In genomic region chr2:30251417-30252104, GRCm38 (mm10) we compare ENCODE assay signal across 10 mouse cellular contexts. TPM values are rescaled to one million over a fixed set of nuclear protein-coding genes. Genes with fewer than 3 reads are reported as not detected.
DNase-seq lines count a peak whose midpoint lies in the region; ATAC-seq and TF ChIP-seq lines count a peak whose summit lies in the region.
"Had no signal": no experiment of that assay in that cellular context is flagged by ENCODE, and none has a peak within 500 bp of the region (broad histone marks: within the 10 kb centered on the region; RNA-seq: fewer than 3 reads in every experiment).

No protein-coding gene starts in this region.

- no peaks in the 10 kb centered on the region for H3K9me3 ChIP-seq in forebrain, embryonic 12.5 days
- H3K9me3 ChIP-seq in forebrain, embryonic 11.5 days (ENCODE audit: control insufficient read depth, low read length) = no peaks in the 10 kb centered on the region
- H3K9me3 ChIP-seq in E14TG2a.4 (ENCODE audit: low read length) = no peaks in the 10 kb centered on the region
- H3K9me3 ChIP-seq in heart, embryonic 13.5 days = no peaks in the 10 kb centered on the region
- H3K9me3 ChIP-seq in liver, postnatal 0 days (ENCODE audit: low read length) = no peaks in the 10 kb centered on the region
- H3K9me3 ChIP-seq in stomach, embryonic 14.5 days (ENCODE audit: control insufficient read depth, low read depth, low read length) = no peaks in the 10 kb centered on the region
- no peaks in the 10 kb centered on the region for H3K9me3 ChIP-seq in midbrain, embryonic 13.5 days
- no peaks in the 10 kb centered on the region for H3K9me3 ChIP-seq in forebrain, embryonic 15.5 days
- H3K9me3 ChIP-seq: limb, embryonic 13.5 days had no signal

- no peak for ATAC-seq in forebrain, embryonic 12.5 days (ENCODE audit: low FRiP score)
- no peak for ATAC-seq in forebrain, embryonic 11.5 days (replicated peaks; ENCODE audit: low FRiP score)
- ATAC-seq in heart, embryonic 13.5 days (ENCODE audit: extremely low read depth, insufficient number of reproducible peaks, low FRiP score, low TSS enrichment) = 0 out of 2 replicates have a peak, but pooled peaks have one; percentile 14
- peak; percentile 64 for ATAC-seq in liver, postnatal 0 days
- ATAC-seq in stomach, embryonic 14.5 days (ENCODE audit: insufficient number of reproducible peaks, insufficient read depth, low FRiP score, low read depth) = peak; percentile 96
- ATAC-seq in midbrain, embryonic 13.5 days = no peak
- ATAC-seq in forebrain, embryonic 15.5 days (replicated peaks) = no peak
- ATAC-seq: Patski had no signal

- H3K27ac ChIP-seq in forebrain, embryonic 12.5 days = 0 out of 2 replicates have a peak overlapping the region, but pooled peaks have one; percentile 15
- H3K27ac ChIP-seq in forebrain, embryonic 11.5 days (ENCODE audit: low read depth, low read length) = no peak overlapping the region
- peak overlapping the region; percentile 60 for H3K27ac ChIP-seq in heart, embryonic 13.5 days (replicated peaks)
- H3K27ac ChIP-seq in liver, postnatal 0 days (ENCODE audit: low read depth) = peak overlapping the region; percentile 24; the same call in 1 of the 2 replicates
- peak overlapping the region; percentile 70 for H3K27ac ChIP-seq in stomach, embryonic 14.5 days (ENCODE audit: low read length)
- H3K27ac ChIP-seq in midbrain, embryonic 13.5 days = no peak overlapping the region
- no peak overlapping the region for H3K27ac ChIP-seq in forebrain, embryonic 15.5 days (replicated peaks)
- H3K27ac ChIP-seq: limb, embryonic 13.5 days had no signal

- WGBS in forebrain, embryonic 12.5 days = 89% methylated on average over 5 of the region's 5 CpGs
- WGBS in forebrain, embryonic 11.5 days = 85% methylated on average over 5 of the region's 5 CpGs
- 55% methylated on average over 5 of the region's 5 CpGs for WGBS in heart, embryonic 13.5 days
- WGBS in liver, postnatal 0 days (ENCODE audit: insufficient replicate concordance) = 47% methylated on average over 5 of the region's 5 CpGs
- WGBS in stomach, embryonic 14.5 days = 67% methylated on average over 5 of the region's 5 CpGs
- 90% methylated on average over 5 of the region's 5 CpGs for WGBS in midbrain, embryonic 13.5 days
- WGBS in forebrain, embryonic 15.5 days = 88% methylated on average over 5 of the region's 5 CpGs

- H3K4me2 ChIP-seq in forebrain, embryonic 12.5 days = no peak overlapping the region
- no peak overlapping the region for H3K4me2 ChIP-seq in forebrain, embryonic 11.5 days (ENCODE audit: low read depth, low read length, severe bottlenecking)
- no peak overlapping the region for H3K4me2 ChIP-seq in heart, embryonic 13.5 days
- no peak overlapping the region for H3K4me2 ChIP-seq in liver, postnatal 0 days (ENCODE audit: low read depth, low read length)
- no peak overlapping the region for H3K4me2 ChIP-seq in stomach, embryonic 14.5 days (replicated peaks; ENCODE audit: low read depth, low read length)
- H3K4me2 ChIP-seq in midbrain, embryonic 13.5 days (replicated peaks) = no peak overlapping the region
- no peak overlapping the region for H3K4me2 ChIP-seq in forebrain, embryonic 15.5 days (replicated peaks)
- H3K4me2 ChIP-seq: limb, embryonic 13.5 days had no signal

- H3K4me3 ChIP-seq in forebrain, embryonic 12.5 days (replicated peaks) = no peak overlapping the region
- no peak overlapping the region for H3K4me3 ChIP-seq in forebrain, embryonic 11.5 days (ENCODE audit: low read depth, low read length)
- H3K4me3 ChIP-seq in E14TG2a.4 (replicated peaks; ENCODE audit: low read length) = peak overlapping the region; percentile 39; the same call in 1 of the 2 replicates
- no peak overlapping the region for H3K4me3 ChIP-seq in heart, embryonic 13.5 days
- no peak overlapping the region for H3K4me3 ChIP-seq in liver, postnatal 0 days (ENCODE audit: low read depth, low read length)
- H3K4me3 ChIP-seq in stomach, embryonic 14.5 days (ENCODE audit: low read depth, low read length) = no peak overlapping the region
- H3K4me3 ChIP-seq in midbrain, embryonic 13.5 days (replicated peaks) = no peak overlapping the region
- H3K4me3 ChIP-seq in forebrain, embryonic 15.5 days = no peak overlapping the region
- H3K4me3 ChIP-seq: limb, embryonic 13.5 days had no signal

- no peak overlapping the region for H3K9ac ChIP-seq in forebrain, embryonic 12.5 days
- H3K9ac ChIP-seq in forebrain, embryonic 11.5 days (ENCODE audit: low read length) = no peak overlapping the region
- peak overlapping the region; percentile 1 for H3K9ac ChIP-seq in heart, embryonic 13.5 days
- no peak overlapping the region for H3K9ac ChIP-seq in liver, postnatal 0 days (replicated peaks)
- H3K9ac ChIP-seq in stomach, embryonic 14.5 days (replicated peaks; ENCODE audit: low read depth, low read length) = no peak overlapping the region
- H3K9ac ChIP-seq in midbrain, embryonic 13.5 days (replicated peaks) = no peak overlapping the region
- H3K9ac ChIP-seq in forebrain, embryonic 15.5 days (replicated peaks) = no peak overlapping the region
- H3K9ac ChIP-seq: limb, embryonic 13.5 days had no signal

- H3K36me3 ChIP-seq in forebrain, embryonic 12.5 days (replicated peaks) = peaks cover 76% of the 10 kb centered on the region
- peaks cover 11% of the 10 kb centered on the region for H3K36me3 ChIP-seq in forebrain, embryonic 11.5 days (ENCODE audit: control insufficient read depth, insufficient read depth, low read length)
- H3K36me3 ChIP-seq in E14TG2a.4 (ENCODE audit: insufficient read depth, low read length) = peaks cover 45% of the 10 kb centered on the region
- peaks cover 80% of the 10 kb centered on the region for H3K36me3 ChIP-seq in heart, embryonic 13.5 days
- H3K36me3 ChIP-seq in liver, postnatal 0 days (replicated peaks; ENCODE audit: insufficient read depth, low read length) = peaks cover 50% of the 10 kb centered on the region
- H3K36me3 ChIP-seq in stomach, embryonic 14.5 days (ENCODE audit: control insufficient read depth, insufficient read depth, low read length) = peaks cover 38% of the 10 kb centered on the region
- peaks cover 89% of the 10 kb centered on the region for H3K36me3 ChIP-seq in midbrain, embryonic 13.5 days
- H3K36me3 ChIP-seq in forebrain, embryonic 15.5 days = peaks cover 37% of the 10 kb centered on the region

- TF ChIP-seq CTCF in E14TG2a.4 (conservative IDR thresholded peaks at IDR 0.05; ENCODE audit: low read length) = no peak
- TF ChIP-seq CTCF in liver, postnatal 0 days (IDR thresholded peaks at IDR 0.05; ENCODE audit: low read depth) = no peak

- no peaks in the 10 kb centered on the region for H3K27me3 ChIP-seq in forebrain, embryonic 12.5 days
- no peaks in the 10 kb centered on the region for H3K27me3 ChIP-seq in forebrain, embryonic 11.5 days (ENCODE audit: control insufficient read depth, insufficient read depth, low read length)
- H3K27me3 ChIP-seq in E14TG2a.4 (ENCODE audit: insufficient read depth, low read length) = no peaks in the 10 kb centered on the region
- no peaks in the 10 kb centered on the region for H3K27me3 ChIP-seq in heart, embryonic 13.5 days (replicated peaks)
- no peaks in the 10 kb centered on the region for H3K27me3 ChIP-seq in liver, postnatal 0 days (ENCODE audit: insufficient read depth, low read length)
- no peaks in the 10 kb centered on the region for H3K27me3 ChIP-seq in stomach, embryonic 14.5 days (ENCODE audit: control insufficient read depth, insufficient read depth, low read length)
- H3K27me3 ChIP-seq in midbrain, embryonic 13.5 days = no peaks in the 10 kb centered on the region
- no peaks in the 10 kb centered on the region for H3K27me3 ChIP-seq in forebrain, embryonic 15.5 days
- H3K27me3 ChIP-seq: limb, embryonic 13.5 days; Patski had no signal

- no peak for DNase-seq in forebrain, embryonic 11.5 days (ENCODE audit: low spot score)
- DNase-seq in liver, postnatal 0 days = peak; percentile 68

- no peak for TF ChIP-seq EP300 in liver, postnatal 0 days (IDR thresholded peaks at IDR 0.05; ENCODE audit: low read depth)

- H3K4me1 ChIP-seq in forebrain, embryonic 12.5 days = peaks cover 4% of the 10 kb centered on the region; the same call in 1 of the 2 replicates
- H3K4me1 ChIP-seq in forebrain, embryonic 11.5 days (replicated peaks; ENCODE audit: control insufficient read depth, insufficient read depth, low read length) = no peaks in the 10 kb centered on the region
- H3K4me1 ChIP-seq in E14TG2a.4 (replicated peaks; ENCODE audit: low read depth, low read length) = peaks cover 78% of the 10 kb centered on the region
- peaks cover 32% of the 10 kb centered on the region for H3K4me1 ChIP-seq in heart, embryonic 13.5 days
- H3K4me1 ChIP-seq in liver, postnatal 0 days (ENCODE audit: insufficient read depth) = peaks cover 15% of the 10 kb centered on the region
- H3K4me1 ChIP-seq in stomach, embryonic 14.5 days (ENCODE audit: control insufficient read depth, insufficient read depth, low read length) = peaks cover 7% of the 10 kb centered on the region; the same call in 1 of the 2 replicates
- peaks cover 6% of the 10 kb centered on the region; the same call in 1 of the 2 replicates for H3K4me1 ChIP-seq in midbrain, embryonic 13.5 days (replicated peaks)
- no peaks in the 10 kb centered on the region for H3K4me1 ChIP-seq in forebrain, embryonic 15.5 days

RNA-seq across cellular contexts. Expression of gene Gm28035, which starts 11.2 kb away (rescaled TPM):
- polyA plus RNA-seq in forebrain, embryonic 12.5 days (2016; fragmentation: Nextera tagmentation; extraction: Ambion mirVana) = 0.29 and 0.64 TPM in 2 replicates
- polyA plus RNA-seq in forebrain, embryonic 11.5 days (2014; fragmentation: Nextera tagmentation; extraction: Ambion mirVana) = 0.20 and 0.28 TPM in 2 replicates
- 0.19 and 0.27 TPM in 2 replicates for polyA plus RNA-seq in heart, embryonic 13.5 days (2015; fragmentation: Nextera tagmentation; extraction: Ambion mirVana)
- polyA plus RNA-seq in liver, postnatal 0 days (2015; fragmentation: Nextera tagmentation; extraction: Ambion mirVana) = 0.14 and 0.18 TPM in 2 replicates
- 0.13 and 0.25 TPM in 2 replicates for polyA plus RNA-seq in stomach, embryonic 14.5 days (2014; fragmentation: Nextera tagmentation; extraction: Ambion mirVana)
- polyA plus RNA-seq in midbrain, embryonic 13.5 days (2015; fragmentation: Nextera tagmentation; extraction: Ambion mirVana) = 0.39 and 0.40 TPM in 2 replicates
- polyA plus RNA-seq in forebrain, embryonic 15.5 days (2015; fragmentation: Nextera tagmentation; extraction: Ambion mirVana) = 0.64 and 0.70 TPM in 2 replicates

RNA-seq across cellular contexts. Expression of gene Lrrc8a, which starts 14.0 kb away (rescaled TPM):
- 22.8 and 35.9 TPM in 2 replicates for polyA plus RNA-seq in forebrain, embryonic 12.5 days (2016; fragmentation: Nextera tagmentation; extraction: Ambion mirVana)
- 50.7 and 54.5 TPM in 2 replicates for polyA plus RNA-seq in forebrain, embryonic 11.5 days (2014; fragmentation: Nextera tagmentation; extraction: Ambion mirVana)
- 39.6 and 41.9 TPM in 2 replicates for polyA plus RNA-seq in heart, embryonic 13.5 days (2015; fragmentation: Nextera tagmentation; extraction: Ambion mirVana)
- polyA plus RNA-seq in liver, postnatal 0 days (2015; fragmentation: Nextera tagmentation; extraction: Ambion mirVana) = 18.6 and 20.3 TPM in 2 replicates
- 50.0 and 51.9 TPM in 2 replicates for polyA plus RNA-seq in stomach, embryonic 14.5 days (2014; fragmentation: Nextera tagmentation; extraction: Ambion mirVana)
- 61.6 and 62.2 TPM in 2 replicates for polyA plus RNA-seq in midbrain, embryonic 13.5 days (2015; fragmentation: Nextera tagmentation; extraction: Ambion mirVana)
- 57.6 and 58.2 TPM in 2 replicates for polyA plus RNA-seq in forebrain, embryonic 15.5 days (2015; fragmentation: Nextera tagmentation; extraction: Ambion mirVana)

RNA-seq across cellular contexts. Expression of gene Phyhd1, which starts 14.4 kb away (rescaled TPM):
- 5.0 and 5.4 TPM in 2 replicates for polyA plus RNA-seq in forebrain, embryonic 12.5 days (2016; fragmentation: Nextera tagmentation; extraction: Ambion mirVana)
- 3.8 and 3.9 TPM in 2 replicates for polyA plus RNA-seq in forebrain, embryonic 11.5 days (2014; fragmentation: Nextera tagmentation; extraction: Ambion mirVana)
- 7.0 and 8.2 TPM in 2 replicates for polyA plus RNA-seq in heart, embryonic 13.5 days (2015; fragmentation: Nextera tagmentation; extraction: Ambion mirVana)
- polyA plus RNA-seq in liver, postnatal 0 days (2015; fragmentation: Nextera tagmentation; extraction: Ambion mirVana) = 19.3 and 23.2 TPM in 2 replicates
- polyA plus RNA-seq in stomach, embryonic 14.5 days (2014; fragmentation: Nextera tagmentation; extraction: Ambion mirVana) = 16.2 and 17.6 TPM in 2 replicates
- 5.7 and 7.7 TPM in 2 replicates for polyA plus RNA-seq in midbrain, embryonic 13.5 days (2015; fragmentation: Nextera tagmentation; extraction: Ambion mirVana)
- polyA plus RNA-seq in forebrain, embryonic 15.5 days (2015; fragmentation: Nextera tagmentation; extraction: Ambion mirVana) = 7.9 and 8.5 TPM in 2 replicates

RNA-seq across cellular contexts. Expression of gene Gm28038, which starts 29.3 kb away (rescaled TPM):
- not detected in 2 replicates for polyA plus RNA-seq in forebrain, embryonic 12.5 days (2016; fragmentation: Nextera tagmentation; extraction: Ambion mirVana)
- not detected in 2 replicates for polyA plus RNA-seq in forebrain, embryonic 11.5 days (2014; fragmentation: Nextera tagmentation; extraction: Ambion mirVana)
- not detected in 2 replicates for polyA plus RNA-seq in heart, embryonic 13.5 days (2015; fragmentation: Nextera tagmentation; extraction: Ambion mirVana)
- not detected in 2 replicates for polyA plus RNA-seq in liver, postnatal 0 days (2015; fragmentation: Nextera tagmentation; extraction: Ambion mirVana)
- polyA plus RNA-seq in stomach, embryonic 14.5 days (2014; fragmentation: Nextera tagmentation; extraction: Ambion mirVana) = not detected in 2 replicates
- not detected in 2 replicates for polyA plus RNA-seq in midbrain, embryonic 13.5 days (2015; fragmentation: Nextera tagmentation; extraction: Ambion mirVana)
- not detected in 2 replicates for polyA plus RNA-seq in forebrain, embryonic 15.5 days (2015; fragmentation: Nextera tagmentation; extraction: Ambion mirVana)
- polyA plus RNA-seq: limb, embryonic 13.5 days; Patski had no signal

RNA-seq across cellular contexts. Expression of gene Dolk, which starts 34.6 kb away (rescaled TPM):
- polyA plus RNA-seq in forebrain, embryonic 12.5 days (2016; fragmentation: Nextera tagmentation; extraction: Ambion mirVana) = 25.4 and 25.6 TPM in 2 replicates
- 26.2 and 26.3 TPM in 2 replicates for polyA plus RNA-seq in forebrain, embryonic 11.5 days (2014; fragmentation: Nextera tagmentation; extraction: Ambion mirVana)
- polyA plus RNA-seq in heart, embryonic 13.5 days (2015; fragmentation: Nextera tagmentation; extraction: Ambion mirVana) = 27.8 and 30.3 TPM in 2 replicates
- 14.0 and 14.1 TPM in 2 replicates for polyA plus RNA-seq in liver, postnatal 0 days (2015; fragmentation: Nextera tagmentation; extraction: Ambion mirVana)
- polyA plus RNA-seq in stomach, embryonic 14.5 days (2014; fragmentation: Nextera tagmentation; extraction: Ambion mirVana) = 30.6 and 32.0 TPM in 2 replicates
- polyA plus RNA-seq in midbrain, embryonic 13.5 days (2015; fragmentation: Nextera tagmentation; extraction: Ambion mirVana) = 30.6 and 32.3 TPM in 2 replicates
- polyA plus RNA-seq in forebrain, embryonic 15.5 days (2015; fragmentation: Nextera tagmentation; extraction: Ambion mirVana) = 31.4 and 34.1 TPM in 2 replicates

Comparison
In these comparisons a context has a peak if more than half of its experiments do, and no peak if none do; other contexts are left out.
1. H3K27ac ChIP-seq: peak in forebrain, embryonic 12.5 days (single experiment), heart, embryonic 13.5 days (single experiment), liver, postnatal 0 days (single experiment) and stomach, embryonic 14.5 days (single experiment); none in forebrain, embryonic 11.5 days (single experiment), midbrain, embryonic 13.5 days (single experiment) and forebrain, embryonic 15.5 days (single experiment).
2. ATAC-seq: peak in heart, embryonic 13.5 days (single experiment), liver, postnatal 0 days (single experiment) and stomach, embryonic 14.5 days (single experiment); none in forebrain, embryonic 12.5 days (single experiment), forebrain, embryonic 11.5 days (single experiment), midbrain, embryonic 13.5 days (single experiment) and forebrain, embryonic 15.5 days (single experiment).